Mouse (Mus musculus) forebrain, embryonic 16.5 days (tissue): Measurements from ENCODE around the gene Slc25a19. TPM values are rescaled to one million over a fixed set of nuclear protein-coding genes. Genes with fewer than 3 reads are reported as not detected.

Source experiments
- ATAC-seq: fragments of 200-750 bp; cut with Nextera tagmentation; 2 replicates; pipeline ENCODE4 v1.8.0; 2017; ENCODE audit warnings: mild to moderate bottlenecking, moderate library complexity
- H3K27ac ChIP-seq: fragments of 300-500 bp; sonication (generic); 2 replicates; pipeline ENCODE4 v1.5.1; 2014; ENCODE audit warnings: low read length, control low read depth
- H3K27me3 ChIP-seq: fragments of 300-500 bp; sonication (generic); replicated peaks from 2 replicates; pipeline ENCODE4 v1.6.1; 2014; ENCODE audit warnings: low read length; ENCODE audit not compliant: control insufficient read depth, insufficient read depth
- H3K36me3 ChIP-seq: fragments of 300-500 bp; sonication (generic); 2 replicates; pipeline ENCODE4 v1.6.1; 2014; ENCODE audit not compliant: control insufficient read depth, insufficient read depth
- H3K4me1 ChIP-seq: fragments of 300-500 bp; sonication (generic); replicated peaks from 2 replicates; pipeline ENCODE4 v1.6.1; 2014; ENCODE audit warnings: low read length; ENCODE audit not compliant: control insufficient read depth, insufficient read depth
- H3K4me2 ChIP-seq: fragments of 300-500 bp; sonication (generic); 2 replicates; pipeline ENCODE4 v1.6.1; 2014; ENCODE audit warnings: mild to moderate bottlenecking, low read length, control low read depth
- H3K4me3 ChIP-seq: fragments of 300-500 bp; sonication (generic); replicated peaks from 2 replicates; pipeline ENCODE4 v1.5.1; 2014; ENCODE audit warnings: mild to moderate bottlenecking, low read length, control low read depth
- H3K9ac ChIP-seq: fragments of 300-500 bp; sonication (generic); replicated peaks from 2 replicates; pipeline ENCODE4 v1.6.1; 2014; ENCODE audit warnings: low read depth, low read length, control low read depth
- H3K9me3 ChIP-seq: fragments of 300-500 bp; sonication (generic); 2 replicates; pipeline ENCODE4 v1.6.1; 2016; ENCODE audit warnings: low read length; ENCODE audit not compliant: control insufficient read depth
- WGBS: fragments of 180-500 bp; shearing (Covaris S2); extraction: QIAGEN DNeasy Blood & Tissue Kit; methylation state at CpG from one replicate; pipeline ENCODE4 v1.1.7; 2014; 5-methylcytosine and 5-hydroxymethylcytosine counted together
- polyA plus RNA-seq: library from polyadenylated mRNA; unstranded; fragments of >200 nt; fragmentation: Nextera tagmentation; extraction: Ambion mirVana; gene quantifications from 2 replicates; pipeline ENCODE4 v1.2.1, GENCODE M21; 2015

Slc25a19 gene
- 57.2 and 63.0 TPM in 2 replicates for polyA plus RNA-seq

DNA sequence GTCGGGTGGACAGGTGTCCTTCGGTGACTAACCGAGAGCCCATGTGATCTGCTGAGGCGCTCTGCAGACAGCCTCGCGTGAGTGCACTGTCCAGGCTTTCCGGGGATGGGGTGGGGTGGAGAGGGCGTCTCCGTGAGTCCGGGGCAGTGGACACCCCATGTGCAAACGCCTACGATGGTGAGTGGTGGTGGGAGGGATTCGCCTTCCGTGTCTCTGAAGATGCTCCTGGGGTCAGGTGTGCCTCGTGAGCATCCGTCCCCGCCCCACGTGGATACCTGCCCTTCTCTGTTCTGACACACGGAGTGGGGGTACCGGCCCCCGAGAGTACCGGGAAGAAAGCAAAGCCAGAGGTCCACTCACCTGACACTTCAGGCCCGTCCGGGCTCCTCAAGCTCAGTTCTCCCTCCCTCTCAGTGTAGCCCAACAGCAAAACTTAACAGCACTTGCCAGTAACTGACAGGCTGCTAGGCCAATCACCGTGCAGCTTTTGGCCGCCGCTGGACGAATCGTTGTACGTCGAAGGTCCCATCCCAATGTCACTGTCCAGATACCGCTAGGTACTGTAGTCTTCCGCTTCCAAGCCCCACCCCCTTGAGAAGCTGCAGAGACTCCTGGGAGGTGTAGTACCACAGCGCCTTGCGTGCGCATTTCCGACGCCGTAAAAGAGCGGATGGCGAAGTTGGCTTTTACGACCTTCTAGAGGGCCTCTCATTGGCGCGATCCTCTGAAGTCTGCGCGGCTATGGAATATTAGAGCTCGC is at the start of gene Slc25a19:
Gene Slc25a19, minus strand, starts transcription at position 591 of the 760 bp plus-strand sequence.
- no peak within 1 kb of the TSS for H3K27ac ChIP-seq

DNA sequence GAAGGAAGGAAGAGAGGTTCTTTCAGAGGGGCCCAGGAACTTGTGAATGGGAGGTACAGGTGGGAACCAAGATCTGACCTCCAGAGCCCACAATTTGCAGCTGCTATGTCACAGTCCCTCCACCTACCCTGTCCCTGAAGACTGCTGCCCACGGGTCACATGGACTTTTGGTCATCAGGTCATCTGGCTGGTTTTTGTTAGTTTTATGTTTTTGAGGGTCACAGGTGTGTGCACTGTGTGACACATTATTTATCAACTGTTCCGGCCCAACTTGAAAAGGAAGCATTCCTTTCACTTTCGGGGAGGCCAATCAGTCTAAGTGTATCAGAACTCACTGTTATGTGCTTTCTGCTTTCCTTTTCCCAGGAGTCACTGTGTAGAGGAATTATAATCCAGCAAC is 49.4 kb upstream of the Slc25a19 start:
- WGBS: 91% methylated on average over 3 of the region's 3 CpGs

More for the DNA sequence above, at the start of gene Slc25a19:
- Histone ChIP-seq H3K9ac (peak within 1 kb of the TSS; percentile 66), H3K4me1 (peaks cover 12% of the 10 kb centered on the region), H3K4me2 (peak within 1 kb of the TSS; percentile 79), H3K36me3 (peaks cover 1% of the 10 kb centered on the region; the same call in 1 of the 2 replicates), H3K9me3 (no peaks in the 10 kb centered on the region), H3K4me3 (peak within 1 kb of the TSS; percentile 63), H3K27me3 (no peaks in the 10 kb centered on the region)
- ATAC-seq: peak; percentile 100
- under 1% methylated on average over 47 of the region's 47 CpGs for WGBS

DNA sequence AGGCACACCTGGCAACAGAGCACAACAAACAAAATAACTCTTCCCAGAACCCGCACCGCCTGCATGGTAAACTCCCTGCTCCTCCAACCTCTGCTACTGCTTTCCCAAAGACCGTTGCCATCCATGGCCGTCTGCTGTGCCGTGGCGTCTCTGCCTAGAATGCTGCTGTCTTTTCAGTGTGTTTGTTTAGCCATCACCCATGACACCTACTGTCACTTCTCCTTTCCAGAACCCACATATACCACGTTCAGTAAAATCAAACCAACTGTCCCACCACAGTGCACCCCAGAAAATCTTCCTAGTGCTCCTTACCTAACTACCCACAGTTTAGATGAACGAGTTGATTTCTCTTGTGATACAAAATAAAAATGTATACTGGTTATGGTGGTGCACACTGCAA is 48.6 kb upstream of the Slc25a19 start:
- Histone ChIP-seq H3K4me2 (no peak overlapping the region), H3K27me3 (no peaks in the 10 kb centered on the region), H3K9ac (no peak overlapping the region), H3K4me3 (no peak overlapping the region), H3K9me3 (no peaks in the 10 kb centered on the region), H3K27ac (no peak overlapping the region), H3K36me3 (peaks cover 4% of the 10 kb centered on the region; the same call in 1 of the 2 replicates), H3K4me1 (peaks cover 24% of the 10 kb centered on the region)
- WGBS: 96% methylated on average over 8 of the region's 8 CpGs
- ATAC-seq: no peak

More for the DNA sequence above, 49.4 kb upstream of the Slc25a19 start:
- Histone ChIP-seq H3K36me3 (peaks cover 4% of the 10 kb centered on the region; the same call in 1 of the 2 replicates), H3K27ac (no peak overlapping the region), H3K27me3 (no peaks in the 10 kb centered on the region), H3K9me3 (no peaks in the 10 kb centered on the region), H3K4me3 (no peak overlapping the region), H3K4me1 (peaks cover 21% of the 10 kb centered on the region), H3K9ac (no peak overlapping the region), H3K4me2 (no peak overlapping the region)
- ATAC-seq: no peak

DNA sequence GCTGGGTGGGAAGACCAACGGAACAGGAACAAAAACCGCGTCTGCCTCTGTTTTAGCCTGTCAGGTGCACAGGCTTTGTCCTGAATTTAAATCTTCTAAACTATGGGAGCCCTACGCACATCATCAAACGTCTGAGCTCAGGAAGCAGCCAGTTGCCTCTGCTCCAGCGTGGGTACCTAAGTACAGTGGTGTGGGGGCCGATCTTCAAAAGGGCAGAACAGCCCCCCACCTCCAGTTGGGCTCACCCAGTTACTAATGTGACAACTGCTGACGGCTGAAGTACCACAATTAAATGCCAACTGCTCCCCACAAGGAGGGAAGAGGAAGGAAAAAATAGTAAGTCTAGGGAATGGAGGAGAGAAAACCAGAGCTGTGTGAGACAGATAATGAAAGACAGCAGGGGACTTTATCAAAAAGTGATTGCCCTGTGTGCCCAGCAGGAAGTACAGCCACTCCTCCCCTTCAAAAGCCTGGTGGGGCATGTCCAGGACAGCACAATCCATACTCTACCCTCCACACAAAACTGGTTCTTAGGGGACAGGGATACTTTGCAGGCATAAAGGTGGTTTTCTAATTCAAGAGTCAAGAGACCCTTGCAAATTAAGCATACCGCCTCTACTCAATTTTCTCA is 46.3 kb upstream of the Slc25a19 start:
- Histone ChIP-seq H3K27ac (peak overlapping the region; percentile 60), H3K4me2 (0 out of 2 replicates have a peak overlapping the region, but pooled peaks have one; percentile 8)
- WGBS: 54% methylated on average over 9 of the region's 9 CpGs

DNA sequence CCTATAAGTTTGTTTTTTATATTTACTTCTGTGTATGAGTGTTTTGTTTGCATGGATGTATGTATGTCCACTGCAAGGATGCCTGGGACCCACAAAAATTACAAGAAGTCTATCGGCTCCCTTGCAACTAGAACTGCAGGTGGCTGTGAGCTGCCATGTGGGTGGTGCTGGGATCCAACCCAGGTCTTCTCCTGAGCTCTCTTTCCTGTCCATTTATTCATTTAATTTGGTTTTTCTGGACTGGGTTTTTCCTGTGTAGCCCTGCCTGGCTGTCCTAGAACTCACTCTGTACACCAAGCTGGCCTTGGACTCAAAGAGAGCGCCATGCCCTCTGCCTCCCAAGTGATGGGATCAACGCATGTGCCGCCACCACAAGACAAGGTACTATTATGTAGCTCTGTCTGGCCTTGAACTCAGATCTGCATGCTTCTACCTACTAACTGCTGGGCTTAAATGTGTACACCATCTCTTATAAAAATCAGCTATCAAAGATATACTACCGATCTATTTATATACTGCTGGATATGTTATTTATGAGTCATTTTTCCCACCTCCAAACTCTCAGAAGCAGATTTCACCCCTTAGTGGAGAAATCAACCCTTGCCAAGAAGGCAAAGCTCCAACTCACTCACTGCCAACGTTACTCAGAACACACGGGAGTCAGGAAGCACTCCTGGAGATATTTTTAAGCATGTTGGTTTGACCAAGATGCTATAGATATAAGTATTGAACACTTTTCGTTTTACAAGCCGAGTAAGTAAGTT is 45.6 kb upstream of the Slc25a19 start:
- Histone ChIP-seq H3K27ac (peak overlapping the region; percentile 60), H3K9ac (no peak overlapping the region), H3K36me3 (peaks cover 4% of the 10 kb centered on the region; the same call in 1 of the 2 replicates), H3K27me3 (no peaks in the 10 kb centered on the region), H3K4me1 (peaks cover 39% of the 10 kb centered on the region), H3K4me2 (0 out of 2 replicates have a peak overlapping the region, but pooled peaks have one; percentile 8), H3K4me3 (no peak overlapping the region), H3K9me3 (no peaks in the 10 kb centered on the region)
- no peak for ATAC-seq
- WGBS: 73% methylated on average over 9 of the region's 9 CpGs

More for the DNA sequence above, 46.3 kb upstream of the Slc25a19 start:
- H3K9me3 ChIP-seq: no peaks in the 10 kb centered on the region
- no peaks in the 10 kb centered on the region for H3K27me3 ChIP-seq
- peaks cover 4% of the 10 kb centered on the region; the same call in 1 of the 2 replicates for H3K36me3 ChIP-seq
- H3K9ac ChIP-seq: no peak overlapping the region
- peaks cover 39% of the 10 kb centered on the region for H3K4me1 ChIP-seq
- no peak for ATAC-seq
- H3K4me3 ChIP-seq: no peak overlapping the region

DNA sequence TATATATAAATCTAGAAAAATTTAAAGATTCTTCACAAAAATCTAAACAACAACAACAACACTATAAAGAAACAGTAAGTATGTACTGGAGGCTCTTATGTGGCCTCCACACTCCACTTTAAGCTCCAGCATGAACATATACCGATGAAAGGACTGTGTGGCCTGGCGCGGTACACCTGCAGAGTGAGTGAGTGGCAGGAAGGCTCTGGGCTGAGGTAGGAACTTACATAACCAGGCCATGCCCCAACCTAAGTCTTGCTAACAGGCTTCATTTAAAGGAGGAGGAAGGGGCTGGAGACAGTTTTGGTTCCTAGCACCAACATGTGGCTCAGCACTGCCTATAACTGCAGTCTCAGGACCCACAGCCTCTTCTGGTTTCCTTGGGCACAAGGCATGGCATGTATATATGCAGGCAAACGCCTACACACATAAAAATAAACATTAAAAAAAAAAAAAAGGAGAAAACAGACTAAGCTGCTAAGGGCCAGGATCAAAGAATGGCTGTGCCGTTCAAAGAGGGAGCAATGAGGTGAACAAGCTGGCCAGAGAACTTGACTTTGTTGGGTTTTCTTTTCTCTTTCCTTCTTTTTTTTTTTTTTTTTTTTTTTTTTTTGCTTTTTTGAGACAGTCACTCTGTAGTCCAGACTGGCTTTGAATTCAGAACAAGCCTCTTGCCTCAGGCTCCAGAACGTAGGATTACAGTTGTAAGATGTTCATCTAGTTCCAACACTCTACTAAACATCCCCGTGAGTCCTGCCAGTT is 44.3 kb upstream of the Slc25a19 start:
- WGBS: 80% methylated on average over 7 of the region's 7 CpGs
- Histone ChIP-seq H3K9ac (no peak overlapping the region), H3K27me3 (no peaks in the 10 kb centered on the region), H3K4me2 (no peak overlapping the region), H3K9me3 (no peaks in the 10 kb centered on the region), H3K36me3 (peaks cover 1% of the 10 kb centered on the region; the same call in 1 of the 2 replicates), H3K4me1 (peaks cover 39% of the 10 kb centered on the region), H3K27ac (no peak overlapping the region), H3K4me3 (no peak overlapping the region)
- no peak for ATAC-seq

DNA sequence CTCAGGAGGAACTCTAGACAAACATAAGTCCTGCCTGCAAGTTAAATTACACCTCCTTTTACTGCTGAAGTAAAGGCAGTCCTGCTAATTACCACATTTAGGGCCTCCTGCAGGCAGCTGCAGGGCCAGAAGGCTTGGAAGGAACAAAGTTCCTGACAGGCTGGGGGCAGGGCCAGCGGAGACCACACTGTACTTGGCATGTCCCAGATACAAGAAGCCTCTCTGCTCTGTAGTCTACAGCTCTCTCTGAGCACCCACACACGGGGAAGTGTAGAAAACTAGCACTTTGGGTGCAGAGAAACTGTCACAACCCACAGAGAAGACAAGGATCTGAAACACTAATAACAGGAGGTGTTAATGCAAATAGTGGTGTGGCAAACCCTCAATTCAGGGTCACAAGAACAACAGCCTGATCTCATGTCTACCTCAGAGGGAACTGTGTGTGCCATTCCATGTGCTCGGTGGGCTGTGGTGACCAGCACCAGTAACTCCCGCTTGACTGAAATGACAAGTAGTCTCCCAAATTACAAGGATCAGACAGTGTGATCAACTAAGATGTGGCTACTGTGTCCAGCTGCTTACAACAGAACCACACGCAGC is 42.5 kb upstream of the Slc25a19 start:
- Histone ChIP-seq H3K27ac (no peak overlapping the region), H3K9me3 (no peaks in the 10 kb centered on the region), H3K4me2 (no peak overlapping the region), H3K9ac (no peak overlapping the region), H3K36me3 (no peaks in the 10 kb centered on the region), H3K4me3 (no peak overlapping the region), H3K4me1 (peaks cover 39% of the 10 kb centered on the region), H3K27me3 (no peaks in the 10 kb centered on the region)
- peak; percentile 63 for ATAC-seq
- 22% methylated on average over 5 of the region's 5 CpGs for WGBS

DNA sequence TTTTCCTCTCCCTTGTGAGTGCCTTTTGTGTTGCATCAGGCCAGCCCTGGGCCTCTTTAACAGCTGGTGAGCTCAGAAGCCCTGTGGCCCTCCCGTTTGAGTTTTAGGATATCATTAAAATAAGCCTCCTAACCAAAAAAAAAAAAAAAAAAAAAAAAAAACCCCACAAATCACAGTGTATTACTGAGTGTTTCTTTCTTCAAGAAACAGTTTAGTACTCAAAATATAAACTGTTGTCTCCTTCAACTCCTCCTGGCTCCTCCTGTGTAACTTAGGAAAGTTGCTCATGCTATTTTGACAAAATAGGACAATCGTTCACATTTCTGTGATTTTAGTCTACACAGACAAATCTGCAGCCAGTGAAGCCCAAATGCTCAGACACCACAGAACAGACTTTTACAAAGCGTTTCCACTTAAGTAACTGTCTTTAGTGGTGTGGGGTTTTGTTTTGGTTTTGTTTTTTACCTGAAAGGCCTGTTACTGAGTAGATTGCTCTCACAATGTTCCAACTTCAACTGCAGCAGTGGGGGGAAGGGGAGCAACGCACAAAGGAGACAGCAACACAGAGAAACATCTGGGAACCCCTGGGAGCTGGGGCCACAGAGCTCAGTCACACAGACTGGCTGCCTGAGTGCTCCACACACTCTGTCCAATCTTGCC is 35.7 kb upstream of the Slc25a19 start:
- no peaks in the 10 kb centered on the region for H3K27me3 ChIP-seq
- H3K27ac ChIP-seq: no peak overlapping the region
- H3K9ac ChIP-seq: no peak overlapping the region
- H3K9me3 ChIP-seq: no peaks in the 10 kb centered on the region
- WGBS: 58% methylated on average over 4 of the region's 4 CpGs
- no peak overlapping the region for H3K4me2 ChIP-seq
- no peaks in the 10 kb centered on the region for H3K4me1 ChIP-seq
- no peaks in the 10 kb centered on the region for H3K36me3 ChIP-seq
- ATAC-seq: no peak
- no peak overlapping the region for H3K4me3 ChIP-seq
